Mouse (Mus musculus) forebrain, embryonic 13.5 days (tissue): ENCODE measurements around the gene Acer3. TPM values are rescaled to one million over a fixed set of nuclear protein-coding genes. Genes with fewer than 3 reads are reported as not detected.

Experiments
- ATAC-seq: fragments of 200-750 bp; cut with Nextera tagmentation; 2 replicates; pipeline ENCODE4 v1.8.0; 2017
- H3K27ac ChIP-seq: fragments of 300-500 bp; sonication (generic); 2 replicates; pipeline ENCODE4 v1.5.1; 2015; ENCODE audit warnings: inconsistent platforms, mild to moderate bottlenecking, moderate library complexity
- H3K27me3 ChIP-seq: fragments of 300-500 bp; sonication (generic); 2 replicates; pipeline ENCODE4 v1.6.1; 2015; ENCODE audit warnings: mild to moderate bottlenecking, inconsistent platforms
- H3K36me3 ChIP-seq: fragments of 300-500 bp; sonication (generic); 2 replicates; pipeline ENCODE4 v1.6.1; 2015; ENCODE audit warnings: mild to moderate bottlenecking, inconsistent platforms; ENCODE audit not compliant: poor library complexity, severe bottlenecking
- H3K4me1 ChIP-seq: fragments of 300-500 bp; sonication (generic); 2 replicates; pipeline ENCODE4 v1.6.1; 2015; ENCODE audit warnings: inconsistent platforms
- H3K4me2 ChIP-seq: fragments of 300-500 bp; sonication (generic); 2 replicates; pipeline ENCODE4 v1.6.1; 2015; ENCODE audit warnings: inconsistent platforms, mild to moderate bottlenecking, moderate library complexity
- H3K4me3 ChIP-seq: fragments of 300-500 bp; sonication (generic); 2 replicates; pipeline ENCODE4 v1.5.1; 2015; ENCODE audit warnings: mild to moderate bottlenecking, inconsistent platforms
- H3K9ac ChIP-seq: fragments of 300-500 bp; sonication (generic); 2 replicates; pipeline ENCODE4 v1.6.1; 2015; ENCODE audit warnings: mild to moderate bottlenecking, inconsistent platforms
- H3K9me3 ChIP-seq: fragments of 300-500 bp; sonication (generic); replicated peaks from 2 replicates; pipeline ENCODE4 v1.6.1; 2016; ENCODE audit warnings: inconsistent platforms
- WGBS: fragments of 180-500 bp; shearing (Covaris S2); methylation state at CpG from one replicate; pipeline ENCODE4 v1.1.7; 2015; 5-methylcytosine and 5-hydroxymethylcytosine counted together
- polyA plus RNA-seq: library from polyadenylated mRNA; unstranded; fragments of >200 nt; fragmentation: Nextera tagmentation; extraction: Ambion mirVana; gene quantifications from 2 replicates; pipeline ENCODE4 v1.2.1, GENCODE M21; 2015

Gene Acer3
- polyA plus RNA-seq, 1 experiment from 2014 or later, result 9.3 TPM

DNA sequence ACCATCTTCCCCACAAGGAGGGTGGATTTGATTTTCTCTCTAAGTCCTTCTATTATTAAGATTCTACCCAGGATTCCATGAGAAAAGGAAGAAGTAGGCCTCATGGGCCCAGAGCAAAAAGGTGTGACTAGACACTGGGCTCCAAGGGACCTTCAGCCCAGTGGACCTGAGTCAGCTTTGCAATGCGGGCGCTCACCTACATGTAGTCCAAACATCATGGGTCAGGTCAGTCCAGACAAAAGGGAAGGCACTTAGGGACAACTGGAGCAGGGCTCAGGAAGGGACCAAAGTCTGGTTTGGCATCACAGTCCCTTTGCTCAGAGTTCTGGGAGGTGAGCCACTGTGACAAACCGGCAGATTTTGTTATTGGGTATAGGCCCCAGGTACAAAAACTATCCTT lies 30.5 kb upstream of the Acer3 start:
- H3K4me3 ChIP-seq, result no peak overlapping the region
- H3K9me3 ChIP-seq, result no peaks in the 10 kb centered on the region
- H3K27ac ChIP-seq, result no peak overlapping the region
- H3K36me3 ChIP-seq, result peaks cover 34% of the 10 kb centered on the region
- H3K9ac ChIP-seq, result no peak overlapping the region
- H3K4me1 ChIP-seq, result peaks cover 27% of the 10 kb centered on the region
- H3K4me2 ChIP-seq, result no peak overlapping the region
- no peak for ATAC-seq
- H3K27me3 ChIP-seq, result no peaks in the 10 kb centered on the region
- 95% methylated on average over 3 of the region's 3 CpGs for WGBS

DNA sequence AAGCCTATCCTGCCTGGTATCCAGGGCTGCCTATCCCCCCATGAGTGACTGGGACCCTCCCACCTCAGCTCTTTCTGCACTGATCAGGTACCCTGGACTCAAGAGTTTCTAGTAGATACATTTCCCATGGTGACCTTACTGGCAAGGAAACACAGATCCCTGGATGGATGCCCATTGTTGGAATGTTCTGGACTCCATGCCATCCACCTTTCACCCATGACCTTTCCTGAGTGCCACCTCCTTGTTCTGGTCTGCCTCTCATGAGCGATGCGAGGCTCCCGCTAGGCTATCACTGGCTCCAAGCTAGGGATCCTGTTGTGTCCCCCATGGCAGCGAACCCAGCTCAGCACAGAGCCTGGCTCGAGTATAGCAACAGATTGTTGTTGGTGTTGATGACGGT lies 28.8 kb upstream of the Acer3 start:
- Histone ChIP-seq H3K9ac (no peak overlapping the region), H3K9me3 (no peaks in the 10 kb centered on the region), H3K4me1 (peaks cover 11% of the 10 kb centered on the region), H3K27me3 (no peaks in the 10 kb centered on the region), H3K4me2 (no peak overlapping the region), H3K4me3 (no peak overlapping the region), H3K36me3 (peaks cover 34% of the 10 kb centered on the region), H3K27ac (no peak overlapping the region)
- 94% methylated on average over 6 of the region's 6 CpGs for WGBS
- no peak for ATAC-seq

DNA sequence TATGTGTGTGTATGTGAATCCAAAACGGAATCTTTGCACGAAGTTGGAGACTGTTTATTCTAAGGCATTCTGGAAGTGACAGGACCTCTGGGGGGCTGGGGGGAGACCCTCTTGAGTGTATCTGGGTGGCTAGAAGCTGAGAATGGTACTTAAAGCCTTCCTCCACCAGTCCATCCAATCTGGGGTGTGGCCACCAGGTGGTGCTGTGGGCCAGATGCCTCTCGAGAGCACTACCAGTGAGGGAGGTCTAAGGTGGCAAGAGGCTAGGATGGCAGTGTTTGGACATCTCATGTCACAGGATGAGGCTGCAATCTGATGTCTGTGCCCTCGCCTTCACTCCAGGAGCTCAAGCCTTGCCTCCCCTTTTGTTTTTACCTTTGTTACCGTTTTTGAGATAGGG lies 28.1 kb upstream of the Acer3 start:
- no peaks in the 10 kb centered on the region for H3K9me3 ChIP-seq
- ATAC-seq, result peak; percentile 29; the same call in 1 of the 2 replicates
- peaks cover 34% of the 10 kb centered on the region for H3K36me3 ChIP-seq
- no peak overlapping the region for H3K4me3 ChIP-seq
- 20% methylated on average over 5 of the region's 5 CpGs for WGBS
- H3K27me3 ChIP-seq, result no peaks in the 10 kb centered on the region
- no peak overlapping the region for H3K9ac ChIP-seq
- peaks cover 3% of the 10 kb centered on the region for H3K4me1 ChIP-seq
- H3K27ac ChIP-seq, result no peak overlapping the region
- H3K4me2 ChIP-seq, result no peak overlapping the region

DNA sequence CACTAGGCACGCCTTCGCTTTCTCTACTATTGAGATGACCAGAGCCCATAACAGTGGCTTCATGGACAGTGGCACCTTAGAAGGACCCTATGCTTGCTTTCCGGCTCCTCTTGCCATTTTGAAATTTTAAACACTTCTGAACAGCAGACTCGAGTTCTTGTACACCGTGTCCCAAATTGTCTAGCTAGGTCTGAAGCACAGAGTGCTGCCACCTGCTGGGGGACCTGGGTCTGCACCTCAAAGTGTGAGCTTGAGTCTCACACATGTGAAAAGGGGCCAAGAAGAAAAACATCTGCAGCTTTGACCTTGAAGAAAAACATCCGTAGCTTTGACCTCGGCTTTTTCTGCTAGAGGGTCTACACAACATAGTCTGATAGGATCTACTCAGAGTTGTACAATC lies 27.0 kb upstream of the Acer3 start:
- Histone ChIP-seq H3K9ac (no peak overlapping the region), H3K4me1 (no peaks in the 10 kb centered on the region), H3K4me3 (no peak overlapping the region), H3K4me2 (no peak overlapping the region), H3K9me3 (no peaks in the 10 kb centered on the region), H3K27me3 (no peaks in the 10 kb centered on the region), H3K27ac (no peak overlapping the region), H3K36me3 (peaks cover 34% of the 10 kb centered on the region)
- 0 out of 2 replicates have a peak, but pooled peaks have one; percentile 14 for ATAC-seq
- WGBS, result 64% methylated on average over 7 of the region's 7 CpGs

DNA sequence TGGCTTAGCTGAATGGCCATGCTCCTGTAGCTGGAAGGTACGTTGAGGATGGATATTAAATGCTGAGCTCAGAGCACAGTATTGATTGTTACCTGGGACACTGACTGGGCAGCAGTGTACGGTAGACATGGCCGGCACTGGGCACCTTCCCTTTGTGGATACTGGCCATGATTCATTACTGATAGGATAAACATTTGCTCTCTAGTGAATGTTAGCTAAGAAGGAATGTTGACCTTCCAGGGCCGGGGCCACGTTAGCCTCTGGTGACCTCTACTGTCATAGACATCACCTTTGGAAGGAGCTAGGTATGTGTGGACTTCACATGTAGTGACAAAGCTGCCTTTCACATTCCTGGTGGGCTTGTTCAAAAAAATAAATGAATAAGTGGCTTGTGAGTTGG lies 26.5 kb upstream of the Acer3 start:
- ATAC-seq, result no peak
- Histone ChIP-seq H3K4me3 (no peak overlapping the region), H3K4me2 (no peak overlapping the region), H3K36me3 (peaks cover 29% of the 10 kb centered on the region), H3K27ac (no peak overlapping the region), H3K27me3 (peaks cover 3% of the 10 kb centered on the region), H3K9me3 (no peaks in the 10 kb centered on the region), H3K4me1 (no peaks in the 10 kb centered on the region), H3K9ac (no peak overlapping the region)
- WGBS, result 90% methylated on average over 5 of the region's 5 CpGs

DNA sequence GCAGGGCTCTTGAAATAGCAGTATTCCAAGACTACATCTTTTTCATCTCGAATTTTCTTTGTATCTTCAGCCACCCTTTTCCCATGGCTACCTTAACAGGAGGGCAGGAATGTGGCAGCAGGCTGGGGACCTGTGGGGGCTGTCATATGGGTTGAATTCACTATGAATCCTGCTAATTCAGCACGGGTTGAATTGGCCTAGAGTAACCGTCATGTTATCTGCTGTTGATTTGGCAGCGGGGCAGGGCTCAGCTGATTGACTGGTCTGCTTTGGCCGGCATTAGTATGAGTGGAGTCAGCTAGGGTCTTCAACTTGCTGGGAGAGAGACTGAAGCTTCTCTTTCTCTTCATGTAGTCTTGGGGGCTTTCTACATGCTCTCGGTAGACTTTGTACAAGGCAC lies 24.0 kb upstream of the Acer3 start:
- 64% methylated on average over 6 of the region's 6 CpGs for WGBS
- H3K4me3 ChIP-seq, result no peak overlapping the region
- H3K4me1 ChIP-seq, result 0 out of 2 replicates have a peak, but pooled peaks cover 3% of the 10 kb centered on the region

DNA sequence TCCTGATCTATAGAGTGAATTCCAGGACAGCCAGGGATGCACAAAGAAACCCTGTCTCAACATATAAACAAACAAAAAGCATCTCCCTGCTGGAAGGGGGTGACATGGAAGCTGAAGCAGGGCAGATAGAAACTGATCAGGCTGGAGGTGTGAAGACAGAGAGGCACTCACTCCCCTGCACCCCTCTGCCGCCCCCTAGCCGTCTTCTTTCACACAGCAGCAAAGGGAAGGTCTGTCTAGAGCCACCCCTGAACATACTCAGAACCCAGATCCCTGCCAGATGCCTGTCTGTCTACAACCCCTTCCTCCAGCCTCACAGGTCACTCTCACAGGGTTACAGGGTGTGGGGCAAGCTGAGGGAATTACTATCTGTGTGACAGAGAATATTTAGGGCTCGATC lies 23.4 kb upstream of the Acer3 start:
- Histone ChIP-seq H3K4me2 (no peak overlapping the region), H3K9me3 (no peaks in the 10 kb centered on the region), H3K27me3 (peaks cover 5% of the 10 kb centered on the region), H3K9ac (no peak overlapping the region), H3K36me3 (no peaks in the 10 kb centered on the region), H3K4me3 (no peak overlapping the region), H3K4me1 (0 out of 2 replicates have a peak, but pooled peaks cover 3% of the 10 kb centered on the region), H3K27ac (no peak overlapping the region)
- no peak for ATAC-seq
- 29% methylated on average over 3 of the region's 3 CpGs for WGBS

More for the DNA sequence above, 24.0 kb upstream of the Acer3 start:
- ATAC-seq, result no peak
- Histone ChIP-seq H3K27me3 (peaks cover 5% of the 10 kb centered on the region), H3K4me2 (no peak overlapping the region), H3K9ac (no peak overlapping the region), H3K9me3 (no peaks in the 10 kb centered on the region), H3K27ac (no peak overlapping the region), H3K36me3 (peaks cover 5% of the 10 kb centered on the region; the same call in 1 of the 2 replicates)

DNA sequence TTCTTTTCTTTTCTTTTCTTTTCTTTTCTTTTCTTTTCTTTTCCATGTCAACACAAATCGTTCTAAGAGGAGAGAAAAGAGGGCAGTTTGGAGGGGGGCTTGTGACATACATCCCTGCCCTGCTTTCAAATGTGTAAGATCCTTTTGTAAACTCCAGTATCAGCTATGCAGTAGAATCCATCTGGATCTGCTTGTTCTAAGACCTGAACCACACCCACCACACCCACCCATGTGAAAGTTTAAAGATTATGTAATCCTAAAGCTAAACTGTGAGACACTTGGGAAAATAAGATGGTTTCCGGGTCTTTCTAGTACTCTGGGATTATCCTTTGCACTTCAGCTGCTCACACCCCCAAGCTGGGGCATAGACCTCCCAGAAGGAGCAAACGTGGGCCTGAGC lies 21.2 kb upstream of the Acer3 start:
- H3K9me3 ChIP-seq, result no peaks in the 10 kb centered on the region
- no peak for ATAC-seq

DNA sequence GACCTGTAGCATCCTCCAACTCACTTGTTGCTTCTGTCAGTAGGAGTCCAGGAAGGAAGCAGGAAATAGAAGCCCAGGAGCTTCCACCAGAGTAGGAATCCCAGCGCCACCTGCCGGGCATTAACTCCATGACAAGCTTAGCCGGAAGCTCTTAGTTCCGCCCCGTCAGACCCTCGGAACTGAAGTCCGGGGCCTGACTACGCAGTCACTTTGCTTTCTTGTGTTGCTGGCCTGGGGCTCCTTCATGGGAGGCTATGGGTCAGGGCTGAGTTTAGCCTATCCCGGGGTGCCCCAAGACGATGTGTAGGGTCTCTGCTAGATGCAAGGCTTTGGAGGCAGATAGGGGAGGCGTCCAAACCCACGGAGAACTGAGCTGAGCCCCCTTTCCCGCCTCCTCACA lies 20.5 kb upstream of the Acer3 start:
- Histone ChIP-seq H3K27me3 (peaks cover 5% of the 10 kb centered on the region), H3K36me3 (no peaks in the 10 kb centered on the region), H3K9me3 (no peaks in the 10 kb centered on the region), H3K4me3 (peak overlapping the region; percentile 35), H3K9ac (peak overlapping the region; percentile 57; the same call in 1 of the 2 replicates), H3K4me2 (peak overlapping the region; percentile 63), H3K4me1 (0 out of 2 replicates have a peak, but pooled peaks cover 3% of the 10 kb centered on the region), H3K27ac (no peak overlapping the region)
- WGBS, result 2% methylated on average over 12 of the region's 13 CpGs
- ATAC-seq, result peak; percentile 80

More for the DNA sequence above, 21.2 kb upstream of the Acer3 start:
- Histone ChIP-seq H3K27ac (no peak overlapping the region), H3K4me2 (no peak overlapping the region), H3K36me3 (no peaks in the 10 kb centered on the region), H3K4me1 (0 out of 2 replicates have a peak, but pooled peaks cover 3% of the 10 kb centered on the region), H3K27me3 (peaks cover 5% of the 10 kb centered on the region), H3K4me3 (no peak overlapping the region), H3K9ac (no peak overlapping the region)
- 50% methylated on average over 3 of the region's 3 CpGs for WGBS

DNA sequence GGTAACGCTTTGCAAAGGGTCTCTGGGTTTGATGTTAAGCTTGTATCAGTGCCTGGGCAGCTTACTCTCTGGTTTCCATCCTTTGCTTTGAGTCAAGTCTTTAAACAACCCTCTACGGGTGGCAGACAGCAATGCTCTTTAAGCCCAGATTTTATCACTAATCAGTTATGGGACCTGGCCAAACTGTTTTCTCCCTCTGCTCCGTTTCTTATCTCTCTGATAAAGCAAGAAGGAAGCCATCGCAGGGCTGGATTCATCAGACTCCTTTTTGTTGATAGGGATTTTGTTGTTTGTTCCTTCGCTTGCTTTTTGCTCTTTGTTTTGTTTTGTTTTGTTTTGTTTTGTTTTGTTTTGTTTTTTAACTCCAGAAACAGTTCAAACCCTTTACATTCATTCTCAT lies 19.3 kb upstream of the Acer3 start:
- Histone ChIP-seq H3K4me2 (no peak overlapping the region), H3K4me1 (0 out of 2 replicates have a peak, but pooled peaks cover 3% of the 10 kb centered on the region), H3K27me3 (peaks cover 5% of the 10 kb centered on the region), H3K36me3 (no peaks in the 10 kb centered on the region), H3K4me3 (no peak overlapping the region), H3K9ac (no peak overlapping the region), H3K27ac (no peak overlapping the region), H3K9me3 (no peaks in the 10 kb centered on the region)
- WGBS, result 84% methylated on average over 5 of the region's 5 CpGs
- no peak for ATAC-seq

DNA sequence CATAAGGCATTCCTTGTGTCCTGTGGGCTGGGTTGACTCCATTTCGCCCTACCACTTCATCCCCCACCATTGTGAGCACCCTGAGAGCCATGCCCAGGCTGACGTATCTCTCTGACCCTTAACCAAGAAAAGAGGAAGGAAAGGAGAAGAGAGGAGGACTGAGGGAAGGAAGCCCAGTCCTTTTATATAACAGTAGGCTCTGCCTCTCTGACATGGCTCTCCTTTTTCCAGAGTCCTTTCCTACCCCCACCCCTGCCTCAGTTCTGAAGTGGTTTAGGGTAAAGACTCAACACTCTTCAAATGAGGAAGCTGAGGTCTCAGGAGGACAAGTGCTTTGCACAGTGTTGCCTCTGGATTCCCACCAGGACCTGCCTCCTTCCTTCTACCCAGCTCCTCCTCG lies 13.0 kb upstream of the Acer3 start:
- 78% methylated on average over 3 of the region's 3 CpGs for WGBS
- no peak for ATAC-seq
- H3K27me3 ChIP-seq, result no peaks in the 10 kb centered on the region
- H3K4me2 ChIP-seq, result no peak overlapping the region
- no peaks in the 10 kb centered on the region for H3K4me1 ChIP-seq
- no peaks in the 10 kb centered on the region for H3K9me3 ChIP-seq
- no peaks in the 10 kb centered on the region for H3K36me3 ChIP-seq
- H3K4me3 ChIP-seq, result no peak overlapping the region
- no peak overlapping the region for H3K9ac ChIP-seq
- H3K27ac ChIP-seq, result no peak overlapping the region

DNA sequence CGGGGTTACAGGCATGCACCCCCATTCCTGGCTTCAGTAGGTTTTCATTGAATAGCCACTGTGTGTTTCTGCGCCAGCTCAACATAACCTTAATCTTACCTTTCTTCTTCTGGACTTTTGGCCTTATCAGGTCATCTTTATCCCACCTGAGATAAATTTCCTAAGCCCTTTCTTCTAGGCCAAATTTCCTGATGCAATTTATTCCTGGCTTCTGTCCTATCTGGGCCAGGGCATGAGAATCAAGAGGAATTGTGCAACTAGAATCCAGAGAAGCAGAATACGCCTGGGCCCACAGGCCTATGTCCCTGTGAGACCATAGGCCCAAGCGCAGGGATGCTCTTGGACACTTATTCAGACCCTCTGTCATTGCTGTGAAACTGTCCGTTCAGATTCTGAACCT lies 12.5 kb upstream of the Acer3 start:
- Histone ChIP-seq H3K4me1 (no peaks in the 10 kb centered on the region), H3K9ac (no peak overlapping the region), H3K4me2 (no peak overlapping the region), H3K9me3 (no peaks in the 10 kb centered on the region), H3K27me3 (no peaks in the 10 kb centered on the region), H3K27ac (no peak overlapping the region), H3K4me3 (no peak overlapping the region), H3K36me3 (no peaks in the 10 kb centered on the region)
- no peak for ATAC-seq
- WGBS, result 95% methylated on average over 5 of the region's 5 CpGs

DNA sequence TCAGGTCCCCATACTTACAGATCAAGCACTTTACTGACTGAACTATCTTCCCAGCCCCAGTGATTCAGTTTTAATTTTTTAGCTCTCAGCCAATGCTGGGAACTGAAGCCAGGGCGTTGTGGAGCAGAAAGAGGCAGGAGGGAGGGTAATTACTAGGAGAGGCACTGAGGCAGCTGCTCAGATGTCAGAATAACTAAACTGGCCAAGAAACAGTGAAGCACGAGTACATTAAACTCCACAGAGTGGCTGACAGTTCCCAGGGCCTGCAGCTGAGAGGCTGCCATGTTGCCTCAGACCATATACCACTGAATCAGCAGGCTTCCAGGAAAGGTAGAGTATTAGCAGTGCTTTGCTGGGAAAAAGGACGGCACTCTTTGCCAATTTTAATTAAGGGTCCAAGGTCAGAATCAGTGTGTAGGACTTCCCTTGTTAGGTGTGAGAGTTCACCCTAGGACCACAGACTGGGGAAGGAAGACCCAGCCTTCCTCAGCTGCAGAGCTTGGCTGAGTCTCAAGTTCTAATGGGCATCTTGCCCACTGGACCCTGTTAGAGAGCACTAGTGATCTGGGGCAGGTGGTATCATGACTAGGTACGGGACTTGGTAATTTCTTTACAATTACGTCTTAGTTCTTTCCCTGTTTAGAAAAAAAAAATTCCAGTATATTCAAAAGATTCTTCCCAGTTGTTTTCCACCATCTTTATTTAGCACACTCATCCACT lies 11.8 kb upstream of the Acer3 start:
- peak; percentile 57; the same call in 1 of the 2 replicates for ATAC-seq
- Histone ChIP-seq H3K9ac (no peak overlapping the region), H3K4me3 (no peak overlapping the region), H3K4me1 (no peaks in the 10 kb centered on the region), H3K9me3 (no peaks in the 10 kb centered on the region), H3K4me2 (no peak overlapping the region), H3K27ac (no peak overlapping the region), H3K27me3 (no peaks in the 10 kb centered on the region), H3K36me3 (no peaks in the 10 kb centered on the region)
- 70% methylated on average over 5 of the region's 5 CpGs for WGBS
